Mouse (Mus musculus) ovary, postnatal 10 days (tissue): ENCODE data around the gene Gm21900.
"Not testable (repeated sequence)": the region's sequence is repeated elsewhere in the genome, so short reads cannot be mapped to it uniquely, and the experiment has no call there.

Experiments used
- DNase-seq: peaks from one replicate; pipeline ENCODE4 v3.0.0; 2022; ENCODE audit warnings: low spot score

Gene Gm21900

DNA sequence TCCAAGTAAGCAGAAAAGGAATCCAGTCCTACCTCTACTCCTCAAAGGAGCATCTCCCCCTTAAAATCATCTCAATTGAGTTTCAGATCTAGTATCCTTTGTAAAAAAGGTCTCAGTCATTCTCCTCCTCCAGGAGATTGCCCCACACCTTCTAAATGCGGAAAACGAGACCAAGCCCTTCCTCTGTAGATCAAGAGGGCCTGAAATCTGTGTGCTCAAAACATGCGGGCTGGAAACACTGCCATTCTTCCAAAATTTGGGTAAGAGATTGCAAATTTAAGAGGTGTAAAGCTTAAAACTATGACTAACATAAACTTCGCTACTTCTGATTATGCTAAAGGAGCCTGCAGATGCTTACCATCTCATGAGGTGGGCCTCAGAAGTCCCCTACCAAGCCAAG is at the start of gene Gm21900:
TSS of gene Gm21900 (plus strand) at position 301 of the 400 bp plus-strand sequence.
- not testable (repeated sequence) for DNase-seq

DNA sequence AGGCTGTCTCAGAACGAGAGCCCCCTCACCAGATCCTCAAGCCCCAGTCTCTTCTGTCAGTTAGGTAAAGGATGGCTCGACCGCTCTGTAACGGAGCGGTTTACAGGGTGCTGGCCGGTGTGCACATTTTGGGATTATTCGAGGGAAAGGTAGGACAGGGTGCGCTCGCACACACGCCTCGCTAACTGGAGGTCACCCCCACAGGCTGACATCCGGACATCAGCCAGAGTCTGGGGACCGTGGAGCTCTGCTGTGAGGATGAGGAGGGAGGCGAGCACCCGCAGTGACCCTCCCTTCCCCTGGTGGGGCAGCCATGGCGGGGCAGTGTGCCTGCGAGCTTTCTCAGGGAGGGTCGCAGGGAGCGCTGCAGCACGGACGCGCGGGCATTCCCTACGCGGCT is 27.4 kb downstream of the Gm21900 start:
- peak; percentile 0 for DNase-seq
